Mouse (Mus musculus) forebrain, embryonic 13.5 days (tissue): ENCODE results near the gene Ly75. TPM values are rescaled to one million over a fixed set of nuclear protein-coding genes. Genes with fewer than 3 reads are reported as not detected.

Experiments used
- ATAC-seq: fragments of 200-750 bp; cut with Nextera tagmentation; 2 replicates; pipeline ENCODE4 v1.8.0; 2017
- H3K27ac ChIP-seq: fragments of 300-500 bp; sonication (generic); 2 replicates; pipeline ENCODE4 v1.5.1; 2015; ENCODE audit warnings: inconsistent platforms, mild to moderate bottlenecking, moderate library complexity
- H3K27me3 ChIP-seq: fragments of 300-500 bp; sonication (generic); 2 replicates; pipeline ENCODE4 v1.6.1; 2015; ENCODE audit warnings: mild to moderate bottlenecking, inconsistent platforms
- H3K36me3 ChIP-seq: fragments of 300-500 bp; sonication (generic); 2 replicates; pipeline ENCODE4 v1.6.1; 2015; ENCODE audit warnings: mild to moderate bottlenecking, inconsistent platforms; ENCODE audit not compliant: poor library complexity, severe bottlenecking
- H3K4me1 ChIP-seq: fragments of 300-500 bp; sonication (generic); 2 replicates; pipeline ENCODE4 v1.6.1; 2015; ENCODE audit warnings: inconsistent platforms
- H3K4me2 ChIP-seq: fragments of 300-500 bp; sonication (generic); 2 replicates; pipeline ENCODE4 v1.6.1; 2015; ENCODE audit warnings: inconsistent platforms, mild to moderate bottlenecking, moderate library complexity
- H3K4me3 ChIP-seq: fragments of 300-500 bp; sonication (generic); 2 replicates; pipeline ENCODE4 v1.5.1; 2015; ENCODE audit warnings: mild to moderate bottlenecking, inconsistent platforms
- H3K9ac ChIP-seq: fragments of 300-500 bp; sonication (generic); 2 replicates; pipeline ENCODE4 v1.6.1; 2015; ENCODE audit warnings: mild to moderate bottlenecking, inconsistent platforms
- H3K9me3 ChIP-seq: fragments of 300-500 bp; sonication (generic); replicated peaks from 2 replicates; pipeline ENCODE4 v1.6.1; 2016; ENCODE audit warnings: inconsistent platforms
- WGBS: fragments of 180-500 bp; shearing (Covaris S2); methylation state at CpG from one replicate; pipeline ENCODE4 v1.1.7; 2015; 5-methylcytosine and 5-hydroxymethylcytosine counted together
- polyA plus RNA-seq: library from polyadenylated mRNA; unstranded; fragments of >200 nt; fragmentation: Nextera tagmentation; extraction: Ambion mirVana; gene quantifications from 2 replicates; pipeline ENCODE4 v1.2.1, GENCODE M21; 2015

Gene Ly75
- polyA plus RNA-seq, 1 experiment from 2014 or later = 0.41 TPM

GRCm38 (mm10) chr2:60345717-60346116 is 37.4 kb downstream of the Ly75 start:
- H3K9ac ChIP-seq = no peak overlapping the region
- H3K27ac ChIP-seq = no peak overlapping the region
- peaks cover 30% of the 10 kb centered on the region for H3K27me3 ChIP-seq
- H3K4me3 ChIP-seq = no peak overlapping the region
- 0 out of 2 replicates have a peak, but pooled peaks cover 7% of the 10 kb centered on the region for H3K4me1 ChIP-seq
- H3K9me3 ChIP-seq = no peaks in the 10 kb centered on the region
- H3K36me3 ChIP-seq = no peaks in the 10 kb centered on the region
- ATAC-seq = no peak
- no peak overlapping the region for H3K4me2 ChIP-seq
- WGBS = 48% methylated on average over 7 of the region's 7 CpGs

GRCm38 (mm10) chr2:60343607-60344289 is 39.4 kb downstream of the Ly75 start:
- Histone ChIP-seq H3K9me3 (no peaks in the 10 kb centered on the region), H3K4me3 (no peak overlapping the region), H3K27me3 (peaks cover 27% of the 10 kb centered on the region), H3K27ac (no peak overlapping the region), H3K36me3 (no peaks in the 10 kb centered on the region), H3K9ac (no peak overlapping the region), H3K4me2 (no peak overlapping the region), H3K4me1 (0 out of 2 replicates have a peak, but pooled peaks cover 7% of the 10 kb centered on the region)
- 20% methylated on average over 11 of the region's 11 CpGs for WGBS
- ATAC-seq = no peak

- peaks cover 19% of the 10 kb centered on the region for H3K27me3 ChIP-seq
- H3K4me2 ChIP-seq = no peak overlapping the region
- WGBS = 39% methylated on average over 4 of the region's 4 CpGs
- ATAC-seq = no peak
- no peak overlapping the region for H3K4me3 ChIP-seq
- no peaks in the 10 kb centered on the region for H3K36me3 ChIP-seq
- 0 out of 2 replicates have a peak, but pooled peaks cover 7% of the 10 kb centered on the region for H3K4me1 ChIP-seq
- no peak overlapping the region for H3K9ac ChIP-seq
- H3K9me3 ChIP-seq = no peaks in the 10 kb centered on the region
- no peak overlapping the region for H3K27ac ChIP-seq
Observed at GRCm38 (mm10) chr2:60342107-60342880, 40.8 kb downstream of the Ly75 start.

- ATAC-seq = no peak
- H3K4me3 ChIP-seq = no peak overlapping the region
- H3K9me3 ChIP-seq = no peaks in the 10 kb centered on the region
- no peaks in the 10 kb centered on the region for H3K4me1 ChIP-seq
- H3K27me3 ChIP-seq = peaks cover 18% of the 10 kb centered on the region
- no peak overlapping the region for H3K9ac ChIP-seq
- no peak overlapping the region for H3K27ac ChIP-seq
- H3K36me3 ChIP-seq = no peaks in the 10 kb centered on the region
- 28% methylated on average over 9 of the region's 9 CpGs for WGBS
- H3K4me2 ChIP-seq = no peak overlapping the region
Observed at GRCm38 (mm10) chr2:60337937-60338336, 45.2 kb downstream of the Ly75 start.

- H3K9ac ChIP-seq = no peak overlapping the region
- 91% methylated on average over 10 of the region's 10 CpGs for whole genome bisulfite sequencing
- H3K4me1 ChIP-seq = no peaks in the 10 kb centered on the region
- H3K27me3 ChIP-seq = no peaks in the 10 kb centered on the region
- no peaks in the 10 kb centered on the region for H3K36me3 ChIP-seq
- no peak for ATAC-seq
- no peaks in the 10 kb centered on the region for H3K9me3 ChIP-seq
- H3K4me2 ChIP-seq = no peak overlapping the region
- H3K4me3 ChIP-seq = no peak overlapping the region
- no peak overlapping the region for H3K27ac ChIP-seq
Observed at GRCm38 (mm10) chr2:60328641-60329040, 54.5 kb downstream of the Ly75 start.

- no peaks in the 10 kb centered on the region for H3K4me1 ChIP-seq
- no peaks in the 10 kb centered on the region for H3K27me3 ChIP-seq
- H3K9me3 ChIP-seq = no peaks in the 10 kb centered on the region
- ATAC-seq = no peak
- H3K36me3 ChIP-seq = no peaks in the 10 kb centered on the region
- H3K9ac ChIP-seq = no peak overlapping the region
- H3K4me2 ChIP-seq = no peak overlapping the region
- no peak overlapping the region for H3K4me3 ChIP-seq
- no peak overlapping the region for H3K27ac ChIP-seq
- WGBS = 88% methylated on average over 11 of the region's 11 CpGs
Observed at GRCm38 (mm10) chr2:60327581-60327980, 55.5 kb downstream of the Ly75 start.

GRCm38 (mm10) chr2:60326948-60327347 is 56.2 kb downstream of the Ly75 start:
- H3K9ac ChIP-seq = no peak overlapping the region
- H3K4me2 ChIP-seq = no peak overlapping the region
- no peak for ATAC-seq
- no peaks in the 10 kb centered on the region for H3K36me3 ChIP-seq
- no peaks in the 10 kb centered on the region for H3K9me3 ChIP-seq
- H3K27me3 ChIP-seq = no peaks in the 10 kb centered on the region
- H3K27ac ChIP-seq = no peak overlapping the region
- no peaks in the 10 kb centered on the region for H3K4me1 ChIP-seq
- WGBS = 85% methylated on average over 7 of the region's 7 CpGs
- no peak overlapping the region for H3K4me3 ChIP-seq

- Histone ChIP-seq H3K27ac (no peak overlapping the region), H3K36me3 (no peaks in the 10 kb centered on the region), H3K4me3 (no peak overlapping the region), H3K9ac (no peak overlapping the region), H3K4me1 (no peaks in the 10 kb centered on the region), H3K4me2 (no peak overlapping the region), H3K9me3 (no peaks in the 10 kb centered on the region), H3K27me3 (no peaks in the 10 kb centered on the region)
- WGBS = 84% methylated on average over 5 of the region's 5 CpGs
- ATAC-seq = no peak
Observed at GRCm38 (mm10) chr2:60323411-60323810, 59.7 kb downstream of the Ly75 start.

GRCm38 (mm10) chr2:60322031-60322726 is 60.9 kb downstream of the Ly75 start:
- H3K4me3 ChIP-seq = no peak overlapping the region
- ATAC-seq = no peak
- no peaks in the 10 kb centered on the region for H3K27me3 ChIP-seq
- no peaks in the 10 kb centered on the region for H3K36me3 ChIP-seq
- no peak overlapping the region for H3K9ac ChIP-seq
- H3K4me1 ChIP-seq = no peaks in the 10 kb centered on the region
- no peaks in the 10 kb centered on the region for H3K9me3 ChIP-seq
- H3K27ac ChIP-seq = no peak overlapping the region
- 76% methylated on average over 6 of the region's 6 CpGs for WGBS
- no peak overlapping the region for H3K4me2 ChIP-seq

GRCm38 (mm10) chr2:60303796-60304195 is 79.3 kb downstream of the Ly75 start:
- H3K36me3 ChIP-seq = no peaks in the 10 kb centered on the region
- no peak overlapping the region for H3K27ac ChIP-seq
- H3K9ac ChIP-seq = no peak overlapping the region
- 91% methylated on average over 4 of the region's 4 CpGs for WGBS
- H3K4me2 ChIP-seq = no peak overlapping the region
- no peaks in the 10 kb centered on the region for H3K27me3 ChIP-seq
- H3K9me3 ChIP-seq = no peaks in the 10 kb centered on the region
- ATAC-seq = no peak
- H3K4me3 ChIP-seq = no peak overlapping the region
- no peaks in the 10 kb centered on the region for H3K4me1 ChIP-seq

GRCm38 (mm10) chr2:60299323-60299722 is 83.8 kb downstream of the Ly75 start:
- Histone ChIP-seq H3K27ac (no peak overlapping the region), H3K4me3 (no peak overlapping the region), H3K36me3 (no peaks in the 10 kb centered on the region), H3K9ac (no peak overlapping the region), H3K4me1 (no peaks in the 10 kb centered on the region), H3K9me3 (no peaks in the 10 kb centered on the region), H3K27me3 (no peaks in the 10 kb centered on the region), H3K4me2 (no peak overlapping the region)
- ATAC-seq = no peak
- 92% methylated on average over 2 of the region's 2 CpGs for WGBS

- Histone ChIP-seq H3K4me3 (no peak overlapping the region), H3K27ac (no peak overlapping the region), H3K9ac (no peak overlapping the region), H3K27me3 (no peaks in the 10 kb centered on the region), H3K4me1 (no peaks in the 10 kb centered on the region), H3K9me3 (no peaks in the 10 kb centered on the region), H3K4me2 (no peak overlapping the region), H3K36me3 (no peaks in the 10 kb centered on the region)
- no peak for ATAC-seq
- WGBS = 74% methylated on average over 3 of the region's 3 CpGs
Observed at GRCm38 (mm10) chr2:60298266-60298665, 84.8 kb downstream of the Ly75 start.
